In the genomic region with DNA sequence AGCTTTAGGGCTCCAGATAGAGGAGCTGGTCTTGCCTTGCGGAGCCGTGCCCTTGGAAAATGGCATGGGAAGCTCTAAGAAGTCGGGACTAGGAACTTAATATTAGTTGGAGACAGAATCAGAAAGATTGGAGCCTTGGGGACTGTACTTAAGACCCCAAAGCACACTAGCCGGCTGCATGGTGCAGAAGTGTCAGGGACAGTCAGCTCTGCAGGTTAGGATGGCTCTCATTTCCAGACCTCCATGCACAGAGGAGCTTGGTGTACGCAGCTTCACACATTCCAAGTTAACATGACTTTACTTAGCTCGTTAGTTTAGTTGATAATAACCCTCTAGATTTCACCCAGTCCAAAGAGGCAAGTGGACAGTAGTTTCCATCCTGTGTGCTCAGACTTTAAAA, we compare ENCODE assay signal across 8 mouse cellular contexts. TPM values are rescaled to one million over a fixed set of nuclear protein-coding genes. Genes with fewer than 3 reads are reported as not detected.
DNase-seq lines count a peak whose midpoint lies in the region; ATAC-seq and TF ChIP-seq lines count a peak whose summit lies in the region.

No protein-coding gene starts in this region.

- TF ChIP-seq CTCF in spleen, adult 2 months (IDR thresholded peaks at IDR 0.05; ENCODE audit: extremely low read depth, insufficient read depth, insufficient read length, insufficient replicate concordance) = no peak

- H3K4me2 ChIP-seq in limb, embryonic 15.5 days = peak overlapping the region; percentile 81
- peak overlapping the region; percentile 84 for H3K4me2 ChIP-seq in stomach, embryonic 15.5 days

- H3K27ac ChIP-seq in spleen, adult 2 months (ENCODE audit: insufficient read depth, low read length) = no peak overlapping the region
- peak overlapping the region; percentile 91 for H3K27ac ChIP-seq in forebrain, embryonic 10.5 days
- H3K27ac ChIP-seq in limb, embryonic 15.5 days = peak overlapping the region; percentile 93
- peak overlapping the region; percentile 94 for H3K27ac ChIP-seq in stomach, embryonic 15.5 days

- no peak for ATAC-seq in limb, embryonic 15.5 days (ENCODE audit: insufficient number of reproducible peaks, low FRiP score, low TSS enrichment, low read depth)
- no peak for ATAC-seq in stomach, embryonic 15.5 days (ENCODE audit: insufficient read depth, low FRiP score, low read depth)

- WGBS in spleen, adult 2 months = 16% methylated on average over 6 of the region's 6 CpGs
- 15% methylated on average over 6 of the region's 6 CpGs for WGBS in forebrain, embryonic 10.5 days
- WGBS in limb, embryonic 15.5 days = 8% methylated on average over 6 of the region's 6 CpGs
- 6% methylated on average over 6 of the region's 6 CpGs for WGBS in stomach, embryonic 15.5 days

- peaks cover 5% of the 10 kb centered on the region for H3K36me3 ChIP-seq in spleen, adult 2 months (ENCODE audit: control insufficient read depth, insufficient read depth, low read length)
- H3K36me3 ChIP-seq in forebrain, embryonic 10.5 days (replicated peaks) = peaks cover 27% of the 10 kb centered on the region
- peaks cover 19% of the 10 kb centered on the region for H3K36me3 ChIP-seq in limb, embryonic 15.5 days
- H3K36me3 ChIP-seq in stomach, embryonic 15.5 days = peaks cover 17% of the 10 kb centered on the region

- peak overlapping the region; percentile 76 for H3K4me3 ChIP-seq in spleen, adult 2 months (ENCODE audit: extremely low read depth, insufficient read depth, insufficient read length)
- peak overlapping the region; percentile 80 for H3K4me3 ChIP-seq in forebrain, embryonic 10.5 days
- peak overlapping the region; percentile 71 for H3K4me3 ChIP-seq in limb, embryonic 15.5 days
- peak overlapping the region; percentile 67 for H3K4me3 ChIP-seq in stomach, embryonic 15.5 days (replicated peaks)

- peak overlapping the region; percentile 68 for H3K9ac ChIP-seq in limb, embryonic 15.5 days
- peak overlapping the region; percentile 56 for H3K9ac ChIP-seq in stomach, embryonic 15.5 days

- no peak for TF ChIP-seq POLR2A in spleen, adult 2 months (IDR thresholded peaks at IDR 0.05; ENCODE audit: low read depth, low read length)

- no peaks in the 10 kb centered on the region for H3K9me3 ChIP-seq in forebrain, embryonic 10.5 days
- no peaks in the 10 kb centered on the region for H3K9me3 ChIP-seq in limb, embryonic 15.5 days
- no peaks in the 10 kb centered on the region for H3K9me3 ChIP-seq in stomach, embryonic 15.5 days

- DNase-seq in spleen, adult 2 months (ENCODE audit: low read depth in 1 of 2, low spot score in 2 of 2) = no peak
- DNase-seq in spleen, postnatal 4 days (ENCODE audit: low spot score in 2 of 2) = no peak
- no peak for DNase-seq in forebrain, embryonic 10.5 days (ENCODE audit: extremely low spot score, low spot score)
- no peak for DNase-seq in adrenal gland, adult 18-20 months (ENCODE audit: low spot score in 2 of 2)
- no peak for DNase-seq in cerebellum, adult 9-11 months
- DNase-seq in layer of hippocampus, adult 8-10 months (ENCODE audit: low spot score in 2 of 2) = no peak

- H3K4me1 ChIP-seq in spleen, adult 2 months (ENCODE audit: control insufficient read depth, insufficient read depth, insufficient read length) = peaks cover 6% of the 10 kb centered on the region; the same call in 1 of the 2 replicates
- H3K4me1 ChIP-seq in forebrain, embryonic 10.5 days = peaks cover 17% of the 10 kb centered on the region
- peaks cover 14% of the 10 kb centered on the region for H3K4me1 ChIP-seq in limb, embryonic 15.5 days
- no peaks in the 10 kb centered on the region for H3K4me1 ChIP-seq in stomach, embryonic 15.5 days

- H3K27me3 ChIP-seq in spleen, adult 2 months (ENCODE audit: control insufficient read depth, insufficient read depth, low read length) = no peaks in the 10 kb centered on the region
- H3K27me3 ChIP-seq in forebrain, embryonic 10.5 days (ENCODE audit: poor library complexity, severe bottlenecking) = no peaks in the 10 kb centered on the region
- H3K27me3 ChIP-seq in limb, embryonic 15.5 days = no peaks in the 10 kb centered on the region
- no peaks in the 10 kb centered on the region for H3K27me3 ChIP-seq in stomach, embryonic 15.5 days (replicated peaks)

RNA-seq across cellular contexts. Expression of gene Tmem18, which starts 0.6 kb away (rescaled TPM):
- 5.9 and 6.0 TPM in 2 replicates for polyA plus RNA-seq in spleen, adult 2 months (2012; rRNA removed)
- polyA plus RNA-seq in forebrain, embryonic 10.5 days (2016; fragmentation: Nextera tagmentation; extraction: Ambion mirVana) = 31.1 and 31.8 TPM in 2 replicates
- polyA plus RNA-seq in limb, embryonic 15.5 days (2015; fragmentation: Nextera tagmentation; extraction: Ambion mirVana) = 25.9 and 26.5 TPM in 2 replicates
- 23.8 and 25.8 TPM in 2 replicates for polyA plus RNA-seq in stomach, embryonic 15.5 days (2015; fragmentation: Nextera tagmentation; extraction: Ambion mirVana)
- 10 to 100 TPM; 15.6 to 16.3 TPM for total RNA-seq in adrenal gland, adult 18-20 months (2021)
- total RNA-seq in layer of hippocampus, adult 8-10 months (2022) = 10 to 100 TPM; 36.4 to 38.4 (median 37.2) TPM
